Comparison of ENCODE assay signal across 17 mouse cellular contexts in genomic region chr12:80395270-80395669, GRCm38 (mm10). TPM values are rescaled to one million over a fixed set of nuclear protein-coding genes. Genes with fewer than 3 reads are reported as not detected.
A peak's percentile ranks its signal among the peaks of the same experiment; 100 is the strongest.
DNase-seq lines count a peak whose midpoint lies in the region.
"Had no signal": no experiment of that assay in that cellular context is flagged by ENCODE, and none has a peak within 500 bp of the region (broad histone marks: within the 10 kb centered on the region; RNA-seq: fewer than 3 reads in every experiment).

No protein-coding gene starts in this region.

- intact Hi-C loops in left cerebral cortex, postnatal 36 days (cut with DNase I) = no loop called here
- intact Hi-C loops in left cerebral cortex, postnatal 4 days (cut with DNase I) = no loop called here

- peak; percentile 54 to 68 for DNase-seq in frontal cortex, postnatal 36 days (ENCODE audit: low spot score in 2 of 2)
- no peak for DNase-seq in frontal cortex, postnatal 10 days (ENCODE audit: low spot score in 2 of 2)
- DNase-seq in layer of hippocampus, adult 9-11 months = peak; percentile 26
- DNase-seq in layer of hippocampus, postnatal 25 days (ENCODE audit: extremely low spot score in 1 of 2, low spot score in 1 of 2) = no peak
- DNase-seq in left cerebral cortex, postnatal 36 days (ENCODE audit: low spot score in 2 of 2) = peak; percentile 52 to 63
- DNase-seq in left cerebral cortex, postnatal 4 days = no peak
- DNase-seq in telencephalon, adult 2 months (ENCODE audit: low read depth, low spot score) = peak; percentile 75
- no peak for DNase-seq in gastrocnemius, adult 18-20 months (ENCODE audit: low spot score)
- DNase-seq: adrenal gland, adult 2 months; adrenal gland, postnatal 14 days; cerebellum, adult 11-12 months; cerebellum, adult 8-10 months; cerebellum, postnatal 10 days; cerebellum, postnatal 36 days; embryo, embryonic 11 days; gastrocnemius, postnatal 10 days; gastrocnemius, postnatal 36 days had no signal

RNA-seq across cellular contexts. Expression of gene Dcaf5, which starts 41.1 kb away (rescaled TPM):
- total RNA-seq in layer of hippocampus, postnatal 25 days (2021) = 10 to 100 TPM; 66.7 to 84.1 TPM
- total RNA-seq in left cerebral cortex, postnatal 36 days (2021) = 10 to 100 TPM; 75.4 to 86.9 TPM
- total RNA-seq in left cerebral cortex, postnatal 4 days (2021) = 10 to 100 TPM; 58.4 to 64.0 TPM
- total RNA-seq in gastrocnemius, adult 18-20 months (2021) = 10 to 100 TPM; 40.4 to 49.1 TPM

Comparison
In these comparisons a context has a peak if more than half of its experiments do, and no peak if none do; other contexts are left out.
1. DNase-seq: peak in frontal cortex, postnatal 36 days (2 of 2), layer of hippocampus, adult 9-11 months (single experiment), left cerebral cortex, postnatal 36 days (2 of 2) and telencephalon, adult 2 months (single experiment); none in frontal cortex, postnatal 10 days (0 of 2), layer of hippocampus, postnatal 25 days (0 of 2), left cerebral cortex, postnatal 4 days (single experiment) and gastrocnemius, adult 18-20 months (single experiment).